Mouse (Mus musculus): ENCODE measurements around the gene Hist1h2bn. TPM values are rescaled to one million over a fixed set of nuclear protein-coding genes. Genes with fewer than 3 reads are reported as not detected.
A peak's percentile ranks its signal among the peaks of the same experiment; 100 is the strongest.
"Not testable (repeated sequence)": the region's sequence is repeated elsewhere in the genome, so short reads cannot be mapped to it uniquely, and the experiment has no call there.

Hist1h2bn gene
- total RNA-seq (2018; cell fraction: chromatin; rRNA removed) = 10 to 100 TPM in 4 of 26 experiments, 1 to 10 TPM in 8, not detected in 14; 4.1 to 19.1 (median 7.1) TPM
- total RNA-seq (2018; cell fraction: cytosol; rRNA removed) = 10 to 100 TPM in 20 of 26 experiments, 1 to 10 TPM in 6; 4.3 to 48.3 (median 18.0) TPM
- total RNA-seq (2018; cell fraction: nucleus; rRNA removed) = 10 to 100 TPM in 3 of 26 experiments, 1 to 10 TPM in 12, not detected in 11; 2.5 to 20.9 (median 5.9) TPM
- 1.4 TPM in 1 of 3 replicates, not detected in the others for polyA plus RNA-seq (2018)

DNA sequence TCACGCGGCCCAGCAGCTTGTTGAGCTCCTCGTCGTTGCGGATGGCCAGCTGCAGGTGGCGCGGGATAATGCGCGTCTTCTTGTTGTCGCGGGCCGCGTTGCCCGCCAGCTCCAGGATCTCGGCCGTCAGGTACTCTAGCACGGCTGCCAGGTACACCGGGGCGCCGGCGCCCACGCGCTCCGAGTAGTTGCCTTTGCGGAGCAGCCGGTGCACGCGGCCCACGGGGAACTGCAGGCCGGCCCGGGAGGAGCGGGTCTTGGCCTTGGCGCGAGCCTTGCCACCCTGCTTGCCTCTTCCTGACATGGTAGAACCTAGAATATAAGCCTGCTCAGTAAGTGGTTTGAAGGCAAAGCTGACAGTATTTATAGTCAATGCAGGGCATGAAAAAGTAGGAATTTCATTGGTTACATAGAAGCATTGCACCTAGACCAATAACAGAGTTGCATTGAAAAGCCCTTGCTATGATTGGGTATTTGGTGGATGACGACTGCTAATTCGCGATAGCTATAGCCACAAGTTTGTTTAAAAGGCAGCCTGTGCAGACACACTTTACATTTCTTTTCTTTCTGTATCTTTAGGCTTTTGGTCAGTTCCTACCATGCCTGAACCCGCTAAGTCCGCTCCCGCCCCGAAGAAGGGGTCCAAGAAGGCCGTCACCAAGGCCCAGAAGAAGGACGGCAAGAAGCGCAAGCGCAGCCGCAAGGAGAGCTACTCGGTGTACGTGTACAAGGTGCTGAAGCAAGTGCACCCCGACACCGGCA is at the start of gene Hist1h2bn, which contains the start of gene Hist1h2ak:
Gene Hist1h2bn (plus strand): TSS at position 600 of the 762 bp plus-strand sequence.
Gene Hist1h2ak (minus strand): TSS at position 304 of the 762 bp plus-strand sequence.
- H3K79me2 ChIP-seq (ENCODE audit: inconsistent target) = peaks cover 15% of the 10 kb centered on the region
- 1% methylated on average over 8 of the region's 50 CpGs for WGBS (ENCODE audit: missing documents)
- not testable (repeated sequence) for H3K36me3 ChIP-seq (ENCODE audit: inconsistent target)
- peak within 1 kb of the TSS; percentile 64 for H3K27ac ChIP-seq
- peak within 1 kb of the TSS; percentile 33 for H3K4me3 ChIP-seq (ENCODE audit: inconsistent target)

DNA sequence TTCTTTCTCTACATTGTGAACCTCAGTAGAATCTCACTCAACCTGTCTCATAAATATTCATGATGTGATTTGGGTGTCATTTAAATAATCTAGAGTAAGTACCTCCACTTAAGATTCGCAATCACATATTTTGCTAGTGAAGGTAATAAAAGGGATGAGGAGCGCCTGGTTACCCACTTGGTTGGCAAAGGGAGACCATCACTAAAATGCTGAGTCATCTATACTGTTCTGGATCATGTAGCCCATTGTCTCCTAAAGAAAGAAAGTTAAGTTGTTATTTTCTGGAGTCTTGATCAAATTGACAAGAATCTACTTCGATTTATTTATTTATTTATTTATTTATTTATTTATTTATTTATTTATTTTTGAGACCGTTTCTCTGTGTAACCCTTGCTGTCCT is 47.3 kb upstream of the Hist1h2bn start:
- no peak overlapping the region for H3K4me3 ChIP-seq (ENCODE audit: inconsistent target)
- H3K36me3 ChIP-seq (ENCODE audit: inconsistent target) = no peaks in the 10 kb centered on the region
- no peaks in the 10 kb centered on the region for H3K79me2 ChIP-seq (ENCODE audit: inconsistent target)
- WGBS (ENCODE audit: missing documents) = 82% methylated on average over 4 of the region's 4 CpGs
- no peak overlapping the region for H3K27ac ChIP-seq

DNA sequence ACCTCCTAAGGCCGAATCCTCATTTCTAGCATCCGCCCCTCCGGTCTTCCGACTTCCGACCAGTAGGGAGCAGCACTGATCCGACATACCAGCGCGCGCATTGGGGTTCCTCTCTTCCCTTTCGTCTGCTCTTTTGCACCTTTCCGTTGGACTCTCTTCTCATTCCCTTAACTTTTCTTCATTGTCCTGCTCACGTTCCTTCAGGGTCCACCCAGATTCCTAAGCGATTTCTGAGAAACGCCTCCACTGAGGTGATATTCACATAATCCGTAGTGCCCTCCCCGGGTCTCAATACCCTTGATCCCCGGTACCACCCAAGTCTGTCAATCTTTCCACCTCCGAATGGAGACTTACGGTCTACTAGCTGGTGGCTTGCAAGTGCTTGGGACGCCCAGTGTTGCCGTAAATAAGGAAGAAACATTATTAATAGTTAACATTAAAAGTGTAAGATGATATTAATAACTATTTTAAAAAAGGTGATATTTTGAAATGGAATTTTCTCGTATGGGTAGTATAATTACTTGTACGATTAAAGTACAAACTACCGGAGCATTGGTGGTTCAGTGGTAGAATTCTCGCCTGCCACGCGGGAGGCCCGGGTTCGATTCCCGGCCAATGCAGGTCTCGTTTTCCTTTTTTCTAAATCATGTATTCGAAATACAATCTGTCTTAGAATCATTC is 43.8 kb upstream of the Hist1h2bn start:
- 0% methylated on average over 32 of the region's 32 CpGs for WGBS (ENCODE audit: missing documents)
- H3K27ac ChIP-seq = 0 out of 2 replicates have a peak overlapping the region, but pooled peaks have one; percentile 24
- H3K79me2 ChIP-seq (ENCODE audit: inconsistent target) = no peaks in the 10 kb centered on the region
- H3K4me3 ChIP-seq (ENCODE audit: inconsistent target) = peak overlapping the region; percentile 87
- H3K36me3 ChIP-seq (ENCODE audit: inconsistent target) = no peaks in the 10 kb centered on the region

DNA sequence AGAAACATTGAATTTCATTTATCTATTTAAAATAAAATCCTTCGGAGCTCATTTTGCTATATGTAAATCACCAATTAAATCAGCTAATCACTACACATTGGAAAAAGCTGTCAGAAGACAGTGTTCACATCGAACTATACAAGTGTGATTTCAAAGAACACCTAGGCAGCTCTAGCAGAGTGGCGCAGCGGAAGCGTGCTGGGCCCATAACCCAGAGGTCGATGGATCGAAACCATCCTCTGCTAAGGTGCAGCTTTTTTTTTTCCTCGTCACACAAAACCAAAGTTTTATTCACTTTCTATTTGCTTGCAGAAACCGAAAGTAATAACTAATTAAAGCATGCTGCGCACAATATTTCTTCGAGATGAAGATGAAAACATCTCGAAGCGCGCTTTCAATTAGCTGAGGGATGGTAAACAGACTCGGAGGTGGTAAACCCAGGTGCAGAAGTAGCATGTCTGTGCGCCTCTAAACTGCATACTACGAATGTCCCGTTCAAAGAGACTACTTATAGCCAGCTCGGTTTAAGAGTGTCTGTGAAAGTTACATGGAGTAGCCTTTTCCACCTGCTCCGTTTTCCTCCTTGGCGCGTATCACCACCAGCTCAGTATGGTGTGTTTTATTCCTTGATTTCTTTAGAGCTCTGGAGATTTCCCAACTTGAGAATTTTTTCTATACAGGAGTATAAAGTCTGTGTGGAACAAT is 43.0 kb upstream of the Hist1h2bn start:
- no peaks in the 10 kb centered on the region for H3K36me3 ChIP-seq (ENCODE audit: inconsistent target)
- 9% methylated on average over 22 of the region's 22 CpGs for WGBS (ENCODE audit: missing documents)
- no peak overlapping the region for H3K27ac ChIP-seq
- H3K4me3 ChIP-seq (ENCODE audit: inconsistent target) = peak overlapping the region; percentile 87
- no peaks in the 10 kb centered on the region for H3K79me2 ChIP-seq (ENCODE audit: inconsistent target)

DNA sequence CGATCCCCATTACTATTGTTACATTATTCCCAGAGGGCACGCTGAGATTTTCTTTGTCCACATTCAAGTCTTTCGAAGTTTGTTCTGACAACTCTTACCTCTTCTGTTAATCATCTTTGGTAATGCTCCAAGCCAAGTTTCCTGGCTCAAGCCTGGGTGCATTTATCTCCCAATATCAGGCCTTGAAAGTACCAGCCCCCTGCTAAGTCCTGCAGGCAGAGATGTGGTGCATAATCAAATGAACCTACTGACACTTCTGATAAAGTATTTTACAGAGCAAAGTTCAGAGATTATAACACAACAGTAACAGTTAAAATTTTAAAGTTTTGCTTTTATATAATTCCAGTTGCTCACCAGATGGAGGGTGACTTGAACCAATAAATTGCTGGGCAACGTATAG is 42.2 kb upstream of the Hist1h2bn start:
- Histone ChIP-seq H3K79me2 (ENCODE audit: inconsistent target) (no peaks in the 10 kb centered on the region), H3K4me3 (ENCODE audit: inconsistent target) (no peak overlapping the region), H3K36me3 (ENCODE audit: inconsistent target) (no peaks in the 10 kb centered on the region), H3K27ac (no peak overlapping the region)
- WGBS (ENCODE audit: missing documents) = 55% methylated on average over 4 of the region's 4 CpGs

DNA sequence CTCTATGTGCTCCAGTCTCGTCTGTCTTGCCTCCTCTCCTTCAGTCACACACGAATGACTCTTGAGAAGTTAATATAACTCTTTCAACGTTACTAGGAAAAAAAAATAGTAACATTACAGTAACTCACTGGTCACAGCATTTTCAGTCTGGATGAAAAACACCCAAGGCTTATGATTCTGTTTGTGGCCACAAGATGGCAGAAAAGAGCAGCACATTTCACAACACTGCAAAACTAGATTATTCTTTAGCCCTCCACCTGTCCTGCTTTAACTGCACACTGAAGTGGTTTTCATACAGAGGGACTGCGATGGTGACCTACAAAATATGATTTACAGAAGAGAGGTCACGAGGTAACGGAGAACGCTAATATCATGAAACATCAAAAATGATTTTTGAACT is 39.2 kb upstream of the Hist1h2bn start:
- H3K36me3 ChIP-seq (ENCODE audit: inconsistent target) = no peaks in the 10 kb centered on the region
- H3K27ac ChIP-seq = peak overlapping the region; percentile 51
- 2% methylated on average over 7 of the region's 7 CpGs for WGBS (ENCODE audit: missing documents)
- H3K79me2 ChIP-seq (ENCODE audit: inconsistent target) = no peaks in the 10 kb centered on the region
- H3K4me3 ChIP-seq (ENCODE audit: inconsistent target) = peak overlapping the region; percentile 14; the same call in 1 of the 2 replicates

DNA sequence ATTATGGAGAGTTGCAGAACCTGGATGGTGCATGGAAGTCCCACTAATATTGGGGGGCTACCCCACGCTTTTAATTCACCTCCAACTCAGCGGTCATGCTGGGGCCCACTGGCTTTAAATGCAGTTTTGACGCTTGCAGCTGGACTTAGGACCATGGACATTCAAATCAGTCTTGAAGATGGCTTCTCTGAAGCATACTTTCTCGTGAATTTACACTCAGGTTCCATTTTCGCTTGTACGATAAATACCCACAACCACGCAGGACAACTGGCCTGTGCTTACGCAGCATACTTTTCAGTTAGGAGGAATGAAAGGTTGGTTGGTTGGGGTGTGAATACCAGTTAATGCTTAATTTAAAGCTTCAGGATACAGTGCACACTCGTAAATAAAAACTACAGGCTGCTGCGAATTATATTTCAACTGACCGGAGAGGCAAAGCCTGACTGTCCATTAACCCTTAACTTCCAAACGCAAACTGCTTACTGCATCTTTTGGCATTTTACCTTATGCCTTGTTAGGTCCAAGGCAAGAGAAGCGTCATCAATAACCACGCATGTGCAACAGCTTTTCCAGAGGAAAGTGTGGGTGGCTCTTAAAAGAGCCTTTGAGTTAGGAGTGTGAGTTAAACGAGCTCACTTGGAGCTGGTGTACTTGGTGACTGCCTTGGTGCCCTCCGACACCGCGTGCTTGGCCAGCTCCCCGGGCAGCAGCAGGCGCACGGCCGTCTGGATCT is 38.6 kb upstream of the Hist1h2bn start:
- H3K36me3 ChIP-seq (ENCODE audit: inconsistent target) = no peaks in the 10 kb centered on the region
- peak overlapping the region; percentile 14; the same call in 1 of the 2 replicates for H3K4me3 ChIP-seq (ENCODE audit: inconsistent target)
- H3K79me2 ChIP-seq (ENCODE audit: inconsistent target) = no peaks in the 10 kb centered on the region
- WGBS (ENCODE audit: missing documents) = 3% methylated on average over 14 of the region's 22 CpGs
- H3K27ac ChIP-seq = peak overlapping the region; percentile 51

DNA sequence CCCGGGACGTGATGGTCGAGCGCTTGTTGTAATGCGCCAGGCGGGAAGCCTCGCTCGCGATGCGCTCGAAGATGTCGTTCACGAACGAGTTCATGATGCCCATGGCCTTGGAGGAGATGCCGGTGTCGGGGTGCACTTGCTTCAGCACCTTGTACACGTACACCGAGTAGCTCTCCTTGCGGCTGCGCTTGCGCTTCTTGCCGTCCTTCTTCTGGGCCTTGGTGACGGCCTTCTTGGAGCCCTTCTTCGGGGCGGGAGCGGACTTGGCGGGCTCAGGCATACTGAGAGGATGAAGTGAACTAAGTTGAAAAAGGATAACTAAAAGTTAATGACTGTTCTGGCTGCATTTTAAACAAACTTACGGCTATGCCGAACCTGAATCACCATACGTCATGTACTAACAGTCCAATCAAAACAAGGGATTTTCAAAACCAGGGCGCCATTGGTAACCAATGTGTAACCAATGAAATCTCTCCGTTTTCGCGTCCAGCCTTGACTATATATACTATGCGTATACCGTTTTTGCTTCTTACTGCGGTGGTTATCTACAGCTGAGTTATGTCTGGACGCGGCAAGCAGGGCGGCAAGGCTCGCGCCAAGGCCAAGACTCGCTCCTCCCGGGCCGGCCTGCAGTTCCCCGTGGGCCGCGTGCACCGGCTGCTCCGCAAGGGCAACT is 37.9 kb upstream of the Hist1h2bn start, which contains the start of the genes Hist1h2bl and Hist1h2ai:
Gene Hist1h2bl (minus strand): TSS at position 280 of the 676 bp plus-strand sequence.
Gene Hist1h2ai (plus strand): TSS at position 559 of the 676 bp plus-strand sequence.
- 0% methylated on average over 15 of the region's 50 CpGs for WGBS (ENCODE audit: missing documents)
- not testable (repeated sequence) for H3K79me2 ChIP-seq (ENCODE audit: inconsistent target)

DNA sequence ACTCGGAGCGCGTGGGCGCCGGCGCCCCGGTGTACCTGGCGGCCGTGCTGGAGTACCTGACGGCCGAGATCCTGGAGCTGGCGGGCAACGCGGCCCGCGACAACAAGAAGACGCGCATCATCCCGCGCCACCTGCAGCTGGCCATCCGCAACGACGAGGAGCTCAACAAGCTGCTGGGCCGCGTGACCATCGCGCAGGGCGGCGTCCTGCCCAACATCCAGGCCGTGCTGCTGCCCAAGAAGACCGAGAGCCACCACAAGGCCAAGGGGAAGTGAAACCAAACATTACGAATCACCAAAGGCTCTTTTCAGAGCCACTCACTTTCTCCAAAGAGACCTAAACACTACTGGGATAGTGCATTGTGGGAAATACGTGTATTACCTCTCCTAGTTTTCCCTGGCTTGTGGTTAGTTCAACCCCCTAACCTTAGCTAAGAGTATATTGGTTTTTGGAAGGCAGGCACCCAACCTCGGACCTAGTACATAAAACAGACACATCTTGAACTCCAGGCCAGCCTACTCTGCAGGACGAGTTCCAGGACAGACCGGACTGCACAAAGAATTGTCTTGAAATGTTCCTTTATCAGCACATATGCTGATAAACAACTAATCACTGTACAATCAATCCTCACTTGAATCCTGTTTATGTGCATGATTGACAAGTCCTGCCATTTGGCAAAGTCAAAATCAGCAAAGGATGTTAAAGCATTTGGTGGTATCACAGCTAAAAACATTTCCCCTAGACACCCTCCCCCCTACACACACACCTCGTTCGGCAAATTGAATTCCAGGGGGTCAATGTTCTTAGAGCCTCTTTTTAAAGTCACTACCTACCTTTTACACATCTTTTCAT is 37.2 kb upstream of the Hist1h2bn start:
- H3K79me2 ChIP-seq (ENCODE audit: inconsistent target); H3K36me3 ChIP-seq (ENCODE audit: inconsistent target): not testable (repeated sequence)
- Histone ChIP-seq H3K27ac (peak overlapping the region; percentile 86), H3K4me3 (ENCODE audit: inconsistent target) (peak overlapping the region; percentile 29)
- 0% methylated on average over 4 of the region's 38 CpGs for WGBS (ENCODE audit: missing documents)

More for the DNA sequence above, 37.9 kb upstream of the Hist1h2bn start, which contains the start of the genes Hist1h2bl and Hist1h2ai:
- not testable (repeated sequence) for H3K36me3 ChIP-seq (ENCODE audit: inconsistent target)
- peak within 1 kb of the TSS; percentile 86 for H3K27ac ChIP-seq
- H3K4me3 ChIP-seq (ENCODE audit: inconsistent target) = peak within 1 kb of the TSS; percentile 29

DNA sequence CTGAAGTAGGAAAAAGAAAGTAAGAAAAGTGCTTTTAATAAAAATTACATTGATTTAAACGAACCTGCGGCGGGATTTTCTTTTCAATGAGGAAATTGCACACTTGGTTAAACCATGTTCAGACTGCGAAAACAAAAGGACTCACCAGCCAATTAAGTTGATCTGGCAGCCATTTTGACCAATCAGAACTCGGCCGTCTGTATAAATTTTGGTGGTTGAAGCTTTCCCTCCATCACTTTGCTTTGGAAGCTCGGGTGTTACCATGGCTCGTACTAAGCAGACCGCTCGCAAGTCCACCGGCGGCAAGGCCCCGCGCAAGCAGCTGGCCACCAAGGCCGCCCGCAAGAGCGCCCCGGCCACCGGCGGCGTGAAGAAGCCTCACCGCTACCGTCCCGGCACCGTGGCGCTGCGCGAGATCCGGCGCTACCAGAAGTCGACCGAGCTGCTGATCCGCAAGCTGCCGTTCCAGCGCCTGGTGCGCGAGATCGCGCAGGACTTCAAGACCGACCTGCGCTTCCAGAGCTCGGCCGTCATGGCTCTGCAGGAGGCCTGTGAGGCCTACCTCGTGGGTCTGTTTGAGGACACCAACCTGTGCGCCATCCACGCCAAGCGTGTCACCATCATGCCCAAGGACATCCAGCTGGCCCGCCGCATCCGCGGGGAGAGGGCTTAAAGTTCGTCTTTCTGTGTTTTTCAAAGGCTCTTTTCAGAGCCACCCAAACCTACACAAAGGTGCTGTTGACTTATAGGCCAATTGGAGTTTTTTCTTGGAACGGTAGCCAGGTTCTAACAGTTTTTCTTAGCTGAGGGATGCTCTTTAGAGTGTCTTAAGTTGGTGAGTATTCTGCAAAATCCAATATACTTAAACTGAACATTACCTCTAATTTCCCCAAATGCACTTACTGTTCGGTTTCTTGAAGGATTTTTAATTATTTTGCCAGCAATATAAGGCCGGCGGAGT is 36.2 kb upstream of the Hist1h2bn start, which contains the start of gene Hist1h3h:
Gene Hist1h3h (plus strand): TSS at position 263 of the 961 bp plus-strand sequence.
- not testable (repeated sequence) for H3K36me3 ChIP-seq (ENCODE audit: inconsistent target); H3K79me2 ChIP-seq (ENCODE audit: inconsistent target)
- peak within 1 kb of the TSS; percentile 86 for H3K27ac ChIP-seq
- 9% methylated on average over 15 of the region's 56 CpGs for WGBS (ENCODE audit: missing documents)
- peak within 1 kb of the TSS; percentile 29 for H3K4me3 ChIP-seq (ENCODE audit: inconsistent target)

DNA sequence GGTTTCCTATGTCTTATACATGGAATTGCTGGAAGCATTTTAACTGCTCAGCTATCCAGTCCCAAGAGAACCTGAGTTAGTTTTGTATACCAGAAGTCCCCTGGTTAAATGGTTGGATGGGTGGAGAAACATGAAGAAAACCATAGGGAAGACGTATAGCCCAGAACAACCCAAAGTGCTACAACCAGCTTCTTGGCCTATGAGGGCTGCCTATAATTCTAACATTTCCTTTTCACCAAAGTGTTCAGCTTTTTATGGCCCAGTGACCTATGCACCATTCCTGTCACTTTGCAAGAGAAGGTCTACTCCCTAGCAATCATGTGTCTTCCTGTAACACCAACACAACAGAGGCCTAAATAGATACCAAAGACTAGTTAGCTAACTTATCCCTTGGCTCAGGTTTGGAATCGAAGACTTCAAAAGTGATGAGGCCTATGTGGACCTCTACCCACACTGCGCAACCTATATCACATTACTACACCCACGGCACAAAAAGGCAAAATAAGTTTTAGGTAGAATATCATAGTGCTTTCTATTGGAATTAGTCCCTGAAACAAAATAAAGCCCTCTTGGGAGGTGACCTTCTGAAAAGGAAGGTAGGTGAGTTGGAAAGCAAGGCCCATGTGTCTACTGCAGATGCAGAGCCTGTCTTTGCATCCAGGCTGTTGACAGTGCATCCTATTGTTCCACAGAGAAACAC is 35.4 kb upstream of the Hist1h2bn start:
- no peaks in the 10 kb centered on the region for H3K79me2 ChIP-seq (ENCODE audit: inconsistent target)
- peak overlapping the region; percentile 58 for H3K27ac ChIP-seq
- WGBS (ENCODE audit: missing documents) = 83% methylated on average over 4 of the region's 4 CpGs
- H3K36me3 ChIP-seq (ENCODE audit: inconsistent target) = no peaks in the 10 kb centered on the region
- H3K4me3 ChIP-seq (ENCODE audit: inconsistent target) = peak overlapping the region; percentile 26
